Mouse (Mus musculus) C2C12 (cell line): ENCODE measurements around the gene Nrsn1. TPM values are rescaled to one million over a fixed set of nuclear protein-coding genes. Genes with fewer than 3 reads are reported as not detected.

Experiments used
- H3K27me3 ChIP-seq: one replicate; pipeline ENCODE4 v1.6.1; 2011; ENCODE audit not compliant: control insufficient read depth, insufficient read depth, insufficient read length
- H3K36me3 ChIP-seq: one replicate; pipeline ENCODE4 v1.6.1; 2011; ENCODE audit not compliant: control insufficient read depth, insufficient read depth
- H3K4me3 ChIP-seq: one replicate; pipeline ENCODE4 v1.5.1; 2011; ENCODE audit warnings: mild to moderate bottlenecking, control low read depth; ENCODE audit not compliant: poor library complexity, insufficient read depth, severe bottlenecking
- H3K79me2 ChIP-seq: one replicate; pipeline ENCODE4 v1.6.1; 2011; ENCODE audit not compliant: control insufficient read depth, insufficient read depth
- H3K79me3 ChIP-seq: one replicate; pipeline ENCODE4 v1.6.1; 2011; ENCODE audit warnings: low read depth, control low read depth
- H3ac ChIP-seq: one replicate; pipeline ENCODE3; 2011; ENCODE audit warnings: low read depth; ENCODE audit not compliant: control insufficient read depth, insufficient read length
- CEBPB ChIP-seq: IDR thresholded peaks from one replicate; pipeline ENCODE4 v1.6.1; 2011; ENCODE audit warnings: low read depth, mild to moderate bottlenecking, control low read depth, moderate library complexity
- CTCF ChIP-seq: IDR thresholded peaks from one replicate; pipeline ENCODE4 v1.5.1; 2011; ENCODE audit not compliant: control insufficient read depth, insufficient read depth, insufficient read length
- FOSL1 ChIP-seq: IDR thresholded peaks from one replicate; pipeline ENCODE4 v1.8.0; 2011; ENCODE audit warnings: mild to moderate bottlenecking, low read length; ENCODE audit not compliant: poor library complexity, insufficient read depth, severe bottlenecking
- MAX ChIP-seq: IDR thresholded peaks from one replicate; pipeline ENCODE4 v1.6.1; 2011; ENCODE audit warnings: mild to moderate bottlenecking, control low read depth
- MYOD1 ChIP-seq: IDR thresholded peaks from one replicate; pipeline ENCODE4 v1.6.1; 2011; ENCODE audit warnings: low read depth; ENCODE audit not compliant: control insufficient read depth, insufficient read length
- MYOG ChIP-seq: IDR thresholded peaks from one replicate; pipeline ENCODE4 v1.6.1; 2011; ENCODE audit not compliant: control insufficient read depth, insufficient read length; ENCODE audit errors: extremely low read depth
- USF1 ChIP-seq: IDR thresholded peaks from one replicate; pipeline ENCODE4 v1.6.1; 2011; ENCODE audit warnings: low read depth, mild to moderate bottlenecking, control low read depth, moderate library complexity
- polyA plus RNA-seq: library from polyadenylated mRNA; unstranded; fragments of >200 nt; fragmentation: generic; extraction: Trizol; gene quantifications from one replicate; pipeline ENCODE4 v1.2.1, GENCODE M21; 2012; ENCODE audit warnings: missing spikeins

Nrsn1 gene
- polyA plus RNA-seq, 1 experiment, result not detected

DNA sequence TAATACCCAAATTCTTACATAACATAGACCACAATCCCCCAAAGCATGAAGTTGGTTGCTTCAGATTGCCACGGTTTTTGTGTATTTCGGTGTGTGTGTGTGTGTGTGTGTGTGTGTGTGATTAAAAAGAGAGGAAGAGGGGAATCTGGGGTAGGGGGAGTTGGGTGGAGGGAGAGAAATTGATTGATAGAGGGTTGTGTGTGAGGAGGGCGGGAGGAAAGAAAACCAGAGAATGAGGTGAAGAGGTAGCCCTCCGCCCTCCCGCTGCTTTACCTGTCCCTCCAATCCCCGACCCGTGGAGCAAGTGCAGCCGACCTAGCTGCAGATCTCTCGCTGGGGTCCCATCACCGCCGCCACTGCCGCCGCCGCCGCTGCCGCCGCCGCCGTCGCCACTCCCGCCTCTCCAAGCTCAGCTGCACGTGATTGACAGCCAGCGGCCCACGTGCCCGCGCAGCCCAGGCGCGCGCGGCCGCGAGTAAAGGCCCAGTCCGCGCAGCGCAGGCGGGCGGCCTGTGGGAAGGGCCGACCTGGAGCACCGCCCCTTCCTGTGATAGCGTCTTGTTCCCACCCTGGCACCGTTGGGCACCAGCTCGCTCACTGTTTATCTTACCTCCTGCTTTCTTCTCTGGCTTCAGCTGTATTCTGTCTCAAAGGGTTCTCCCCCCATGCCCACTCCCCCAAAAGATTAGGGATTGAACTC, 583 bp downstream of the Nrsn1 start:
- H3K36me3 ChIP-seq, result no peaks in the 10 kb centered on the region
- no peak overlapping the region for H3ac ChIP-seq
- no peak overlapping the region for H3K4me3 ChIP-seq
- H3K79me2 ChIP-seq, result no peaks in the 10 kb centered on the region
- no peaks in the 10 kb centered on the region for H3K79me3 ChIP-seq
- no peaks in the 10 kb centered on the region for H3K27me3 ChIP-seq
- no peak for TF ChIP-seq FOSL1

DNA sequence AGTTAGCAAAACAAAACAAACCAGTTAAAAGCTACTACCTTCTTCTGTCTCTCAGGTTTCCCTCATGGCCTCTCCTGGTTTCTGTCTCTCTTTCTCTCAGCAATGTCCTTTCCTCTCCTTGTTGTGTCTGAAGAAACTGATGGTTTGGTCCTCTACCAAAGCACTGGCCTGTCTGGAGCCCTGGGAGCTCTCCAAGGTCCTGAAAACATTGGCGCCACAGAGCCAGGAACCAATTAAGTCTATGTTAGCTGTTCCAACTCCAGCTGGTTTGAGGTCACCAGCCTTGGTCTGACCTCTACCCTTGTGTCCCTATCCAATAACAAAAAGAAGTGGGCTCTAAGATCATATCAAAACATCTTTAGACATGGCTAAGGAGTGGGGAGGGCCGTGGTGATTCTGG, 1.3 kb downstream of the Nrsn1 start:
- Histone ChIP-seq H3K27me3 (no peaks in the 10 kb centered on the region), H3K79me2 (no peaks in the 10 kb centered on the region), H3K4me3 (no peak overlapping the region), H3ac (no peak overlapping the region), H3K79me3 (no peaks in the 10 kb centered on the region), H3K36me3 (no peaks in the 10 kb centered on the region)
- TF ChIP-seq MYOD1 (no peak), FOSL1 (no peak), USF1 (no peak), CEBPB (no peak), CTCF (no peak), MYOG (no peak)

DNA sequence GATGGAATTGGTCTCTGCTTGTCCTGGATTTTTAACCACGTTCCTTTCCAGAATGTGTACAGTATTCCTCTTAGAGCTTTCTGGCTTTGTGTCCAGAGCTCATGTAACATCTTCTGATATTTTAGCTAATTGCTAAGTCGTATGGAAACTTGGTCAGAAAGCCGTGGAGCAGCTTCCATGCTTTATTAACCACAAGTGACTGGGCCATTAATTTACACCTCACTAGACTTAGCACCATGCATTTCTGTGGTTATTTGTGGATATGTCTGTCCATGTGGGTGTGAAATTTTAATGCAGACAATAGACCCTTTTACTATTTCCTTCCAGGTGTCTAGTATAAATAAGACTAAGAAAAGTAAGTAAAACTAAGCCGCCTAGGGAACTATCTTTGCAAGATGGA, 7.6 kb downstream of the Nrsn1 start:
- H3K27me3 ChIP-seq, result no peaks in the 10 kb centered on the region
- no peak overlapping the region for H3ac ChIP-seq
- no peak overlapping the region for H3K4me3 ChIP-seq
- H3K79me3 ChIP-seq, result no peaks in the 10 kb centered on the region
- no peaks in the 10 kb centered on the region for H3K36me3 ChIP-seq
- no peaks in the 10 kb centered on the region for H3K79me2 ChIP-seq
- no peak for TF ChIP-seq CEBPB
- TF ChIP-seq FOSL1, result no peak
- no peak for TF ChIP-seq MYOD1
- no peak for TF ChIP-seq USF1
- TF ChIP-seq MAX, result no peak
- no peak for TF ChIP-seq CTCF
- no peak for TF ChIP-seq MYOG

DNA sequence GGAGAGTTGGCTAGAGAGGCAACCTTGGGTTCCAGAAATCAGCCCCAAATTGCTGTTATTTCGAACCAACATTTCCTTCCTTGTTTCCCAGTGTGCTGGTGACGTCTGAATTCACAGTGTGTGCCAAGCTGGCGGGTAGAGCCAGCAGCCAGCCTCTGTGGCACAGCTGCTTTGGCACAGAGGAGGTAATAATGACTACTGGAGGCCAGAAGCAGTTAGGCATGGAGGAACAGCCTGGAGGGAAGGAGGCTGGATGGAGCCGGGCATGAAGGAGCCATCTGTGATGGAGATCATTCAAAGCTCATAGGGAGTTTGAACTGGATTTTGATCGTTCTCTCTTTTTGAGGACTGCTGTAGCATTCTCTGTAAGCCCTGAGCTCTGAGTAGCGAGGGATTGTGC, 12.7 kb downstream of the Nrsn1 start:
- no peaks in the 10 kb centered on the region for H3K79me3 ChIP-seq
- no peak overlapping the region for H3ac ChIP-seq
- no peak overlapping the region for H3K4me3 ChIP-seq
- TF ChIP-seq USF1, result no peak
- TF ChIP-seq MYOG, result no peak
- TF ChIP-seq CTCF, result no peak
- TF ChIP-seq MYOD1, result no peak
- no peak for TF ChIP-seq MAX
- H3K79me2 ChIP-seq, result no peaks in the 10 kb centered on the region
- no peaks in the 10 kb centered on the region for H3K27me3 ChIP-seq
- H3K36me3 ChIP-seq, result no peaks in the 10 kb centered on the region

DNA sequence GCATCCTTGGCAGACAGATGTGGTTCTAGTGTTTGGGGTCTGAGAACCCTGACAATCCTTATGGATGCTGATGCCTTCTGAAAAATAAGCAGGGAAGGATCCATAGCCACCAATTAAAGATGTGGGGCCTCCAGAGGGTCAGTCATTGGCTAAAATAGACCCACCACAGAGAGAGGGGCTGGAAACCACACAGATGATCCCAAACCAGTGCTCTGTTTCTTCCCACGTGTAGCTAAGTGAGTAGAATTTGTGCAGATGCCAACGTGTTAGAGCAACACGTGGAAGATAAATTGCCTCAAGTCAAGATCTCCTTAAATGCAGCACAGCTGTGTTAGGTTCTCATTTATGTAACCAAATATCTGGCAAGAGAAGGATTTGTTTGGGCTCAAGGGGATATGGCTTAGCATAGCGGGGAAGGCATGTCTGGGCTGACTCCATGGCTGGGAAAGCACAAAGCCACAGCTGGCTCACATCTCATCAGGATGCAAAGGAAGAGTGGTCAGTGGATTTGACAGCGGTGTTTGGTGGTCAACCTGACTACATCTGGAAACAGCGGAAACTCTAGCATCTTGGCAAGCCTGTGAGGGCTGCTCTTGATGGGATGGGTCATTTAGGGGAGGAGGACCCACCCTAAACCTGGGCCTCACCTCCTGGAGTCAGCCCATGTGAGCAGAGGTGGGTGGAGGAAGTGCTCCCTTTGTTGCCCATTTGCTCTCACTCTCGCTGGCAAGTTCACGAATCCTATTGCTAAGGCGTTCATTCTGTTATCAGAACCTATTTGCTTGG, 15.6 kb downstream of the Nrsn1 start:
- TF ChIP-seq MAX, result no peak
- TF ChIP-seq MYOD1, result no peak
- TF ChIP-seq CTCF, result no peak
- H3K79me2 ChIP-seq, result no peaks in the 10 kb centered on the region
- H3K4me3 ChIP-seq, result no peak overlapping the region
- H3ac ChIP-seq, result no peak overlapping the region
- H3K27me3 ChIP-seq, result no peaks in the 10 kb centered on the region
- H3K79me3 ChIP-seq, result no peaks in the 10 kb centered on the region
- no peaks in the 10 kb centered on the region for H3K36me3 ChIP-seq

DNA sequence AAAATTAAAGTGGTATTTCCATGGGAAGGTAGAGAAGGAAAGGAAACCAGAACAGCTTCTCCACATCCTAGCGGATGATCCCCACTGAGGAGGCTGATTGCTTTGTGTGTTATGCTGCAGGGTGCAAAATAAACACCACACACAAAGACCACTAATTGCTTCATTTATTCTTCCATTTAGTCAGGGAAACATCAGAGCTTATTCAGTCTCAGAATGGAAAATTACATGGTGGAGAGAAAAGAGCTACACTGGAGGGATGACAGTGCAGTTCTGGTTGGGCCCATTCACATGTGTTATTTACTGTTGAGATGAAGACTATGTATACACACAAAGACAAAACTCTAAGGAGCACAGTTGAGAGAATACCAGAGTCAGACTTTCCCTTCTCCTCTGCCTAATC, 18.4 kb downstream of the Nrsn1 start:
- Histone ChIP-seq H3K27me3 (no peaks in the 10 kb centered on the region), H3K79me3 (no peaks in the 10 kb centered on the region), H3K36me3 (no peaks in the 10 kb centered on the region), H3K4me3 (no peak overlapping the region), H3K79me2 (no peaks in the 10 kb centered on the region), H3ac (no peak overlapping the region)
- TF ChIP-seq CTCF (no peak), MYOD1 (no peak), MAX (no peak), MYOG (no peak), CEBPB (no peak), USF1 (no peak), FOSL1 (no peak)
